Mouse (Mus musculus): ENCODE data around the gene Mag.

DNA sequence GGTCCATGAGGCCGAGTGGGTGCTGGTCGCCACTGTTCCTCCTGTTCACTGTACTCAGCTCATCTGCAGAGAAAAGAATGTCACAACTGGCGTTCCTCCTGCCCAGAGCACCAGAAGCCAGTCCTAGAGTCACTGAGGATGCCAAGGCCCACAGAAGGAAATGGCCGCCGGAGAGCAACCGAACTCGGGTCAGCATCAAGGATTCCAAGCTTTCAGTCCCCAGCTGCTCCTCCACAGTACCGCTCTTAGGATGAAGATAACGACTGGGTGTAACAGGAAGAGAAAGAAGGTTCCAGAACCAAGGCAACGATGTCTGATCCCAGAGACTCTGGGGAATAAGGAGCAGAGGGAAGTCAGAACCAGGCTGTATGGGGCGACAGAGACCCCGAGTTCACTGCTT, 53.2 kb downstream of the Mag start, which contains the start of gene Ffar1:
- TF ChIP-seq CTCF (IDR thresholded peaks at IDR 0.05; ENCODE audit: low read depth, low read length) (no peak), POLR2AphosphoS5 (IDR thresholded peaks at IDR 0.05; ENCODE audit: insufficient replicate concordance, low read depth, low read length) (no peak), GATA1 (IDR thresholded peaks at IDR 0.05; ENCODE audit: borderline replicate concordance, low read length) (no peak), TAL1 (conservative IDR thresholded peaks at IDR 0.05; ENCODE audit: low read depth, low read length) (no peak)

Data from G1E (cell line).